Mouse (Mus musculus) thymus, adult 2 months (tissue): Measurements from ENCODE around the gene Gm10715.
"Not testable (repeated sequence)": the region's sequence is repeated elsewhere in the genome, so short reads cannot be mapped to it uniquely, and the experiment has no call there.

Experiments
- CTCF ChIP-seq: fragments of 200-500 bp; IDR thresholded peaks from 2 replicates; pipeline ENCODE4 v1.5.1; 2012; ENCODE audit warnings: mild to moderate bottlenecking, control low read depth, low read length, moderate library complexity, borderline replicate concordance; ENCODE audit not compliant: control insufficient read depth, poor library complexity, insufficient read depth; ENCODE audit errors: extremely low read depth
- POLR2A ChIP-seq: fragments of 200-500 bp; IDR thresholded peaks from 2 replicates; pipeline ENCODE4 v1.6.1; 2012; ENCODE audit warnings: mild to moderate bottlenecking, low read length, control low read depth, moderate library complexity; ENCODE audit not compliant: control insufficient read depth, poor library complexity, insufficient read depth; ENCODE audit errors: extremely low read depth

GRCm38 (mm10) chr9:3006636-3007035, 30.0 kb upstream of the Gm10715 start:
- TF ChIP-seq CTCF, POLR2A: not testable (repeated sequence)
